Mouse (Mus musculus) E14TG2a.4 (cell line): ENCODE results near the gene 4931406C07Rik.

Source experiments
- H3K27me3 ChIP-seq: 2 replicates; pipeline ENCODE4 v1.6.1; 2014; ENCODE audit warnings: low read length, control low read depth; ENCODE audit not compliant: insufficient read depth
- H3K36me3 ChIP-seq: 2 replicates; pipeline ENCODE4 v1.6.1; 2014; ENCODE audit warnings: low read length, control low read depth; ENCODE audit not compliant: insufficient read depth
- H3K4me1 ChIP-seq: replicated peaks from 2 replicates; pipeline ENCODE4 v1.6.1; 2014; ENCODE audit warnings: low read depth, low read length, control low read depth
- H3K4me3 ChIP-seq: replicated peaks from 2 replicates; pipeline ENCODE4 v1.5.1; 2014; ENCODE audit warnings: mild to moderate bottlenecking, low read length
- H3K9me3 ChIP-seq: 2 replicates; pipeline ENCODE4 v1.6.1; 2014; ENCODE audit warnings: low read length, control low read depth
- CTCF ChIP-seq: conservative IDR thresholded peaks from 2 replicates; pipeline ENCODE4 v1.5.1; 2014; ENCODE audit warnings: low read length
- NANOG ChIP-seq: IDR thresholded peaks from 2 replicates; pipeline ENCODE4 v1.6.1; 2014; ENCODE audit warnings: borderline replicate concordance, low read length, mixed read lengths
- POU5F1 ChIP-seq: IDR thresholded peaks from 2 replicates; pipeline ENCODE4 v1.6.1; 2014; ENCODE audit warnings: low read length, borderline replicate concordance

The 4931406C07Rik gene

DNA sequence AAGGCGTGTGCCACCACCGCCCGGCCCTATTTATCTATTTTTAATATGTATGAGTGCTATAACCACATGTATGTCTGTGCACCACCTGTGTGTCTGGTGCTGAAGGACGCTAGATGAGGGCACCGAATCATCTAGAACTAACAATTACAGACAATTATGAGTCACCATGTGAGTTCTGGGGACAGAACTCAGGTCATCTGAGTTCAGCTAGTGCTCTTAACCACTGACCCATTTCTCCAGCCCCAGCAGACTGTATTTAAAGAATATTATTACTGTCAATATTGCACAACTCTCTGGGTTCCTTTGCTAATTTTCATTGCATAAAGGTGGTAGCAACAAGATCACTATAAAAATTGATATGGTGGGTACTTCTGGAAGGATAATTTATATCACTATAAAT lies 6.2 kb downstream of the 4931406C07Rik start:
- Histone ChIP-seq H3K9me3 (no peaks in the 10 kb centered on the region), H3K36me3 (no peaks in the 10 kb centered on the region), H3K4me3 (no peak overlapping the region), H3K27me3 (no peaks in the 10 kb centered on the region), H3K4me1 (peaks cover 15% of the 10 kb centered on the region)
- TF ChIP-seq CTCF, result no peak
- no peak for TF ChIP-seq POU5F1
- no peak for TF ChIP-seq NANOG

DNA sequence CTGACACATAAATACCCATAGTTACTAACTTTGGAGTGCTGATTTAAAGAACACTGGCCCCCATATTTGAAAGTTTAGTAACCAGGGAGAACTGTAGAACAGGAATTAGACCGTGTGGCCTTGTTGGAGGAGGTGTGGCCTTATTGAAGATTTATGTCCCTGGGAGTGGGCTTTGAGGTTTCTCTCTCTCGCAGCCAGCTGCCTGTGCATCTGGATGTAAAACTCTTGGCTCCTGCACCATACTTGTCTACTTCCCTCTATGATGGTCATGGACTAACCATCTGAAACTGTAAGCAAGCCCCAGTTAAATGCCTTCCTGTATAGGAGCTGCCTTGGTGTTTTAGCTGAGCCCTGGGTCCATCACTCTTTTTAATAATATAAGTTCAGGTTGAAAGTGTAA lies 7.8 kb downstream of the 4931406C07Rik start:
- H3K36me3 ChIP-seq, result no peaks in the 10 kb centered on the region
- H3K9me3 ChIP-seq, result no peaks in the 10 kb centered on the region
- H3K4me3 ChIP-seq, result no peak overlapping the region
- no peaks in the 10 kb centered on the region for H3K27me3 ChIP-seq
- peaks cover 7% of the 10 kb centered on the region for H3K4me1 ChIP-seq
- TF ChIP-seq CTCF, result no peak
- no peak for TF ChIP-seq POU5F1
- no peak for TF ChIP-seq NANOG

DNA sequence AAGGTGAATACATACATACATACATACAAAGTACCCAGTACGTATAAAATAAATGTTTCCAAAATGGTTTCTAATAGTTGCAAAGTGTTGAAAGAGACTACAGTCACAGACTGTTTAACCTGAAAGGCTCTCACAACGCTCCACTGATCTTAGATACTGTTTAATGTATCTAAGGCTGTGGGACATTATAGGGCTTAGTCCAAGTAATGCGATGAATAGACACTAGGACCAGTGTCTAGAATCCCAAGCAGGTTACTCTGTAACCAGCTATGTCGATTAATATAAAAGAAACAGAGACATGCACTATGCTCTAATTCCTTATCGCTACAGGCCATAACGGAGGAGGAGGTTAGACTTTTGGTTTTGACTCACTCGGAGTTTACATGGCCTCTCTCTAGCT lies 9.1 kb downstream of the 4931406C07Rik start:
- Histone ChIP-seq H3K27me3 (no peaks in the 10 kb centered on the region), H3K4me3 (no peak overlapping the region), H3K4me1 (no peaks in the 10 kb centered on the region), H3K36me3 (no peaks in the 10 kb centered on the region), H3K9me3 (no peaks in the 10 kb centered on the region)
- TF ChIP-seq POU5F1 (no peak), NANOG (no peak), CTCF (no peak)

DNA sequence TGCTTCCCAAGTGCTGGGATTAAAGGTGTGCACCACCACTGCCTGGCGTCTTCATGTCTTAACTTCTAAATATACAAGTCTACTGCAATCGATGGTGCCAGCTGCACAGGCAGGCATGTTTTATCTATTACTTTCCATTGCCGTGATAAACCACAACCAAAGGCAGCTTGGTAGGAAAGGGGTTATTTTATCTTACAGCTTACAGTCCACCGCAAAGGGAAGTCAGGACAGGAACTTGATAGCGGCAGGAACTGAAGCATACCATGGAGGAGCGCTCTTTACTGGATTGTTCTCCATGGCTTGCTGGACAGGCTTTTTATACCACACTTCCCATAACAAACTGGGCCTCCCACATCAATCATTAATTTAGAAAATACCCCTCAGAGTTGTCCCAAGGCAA lies 17.0 kb downstream of the 4931406C07Rik start:
- Histone ChIP-seq H3K9me3 (no peaks in the 10 kb centered on the region), H3K4me3 (no peak overlapping the region), H3K36me3 (peaks cover 5% of the 10 kb centered on the region; the same call in 1 of the 2 replicates), H3K27me3 (no peaks in the 10 kb centered on the region), H3K4me1 (peaks cover 13% of the 10 kb centered on the region)
- TF ChIP-seq NANOG, result no peak
- no peak for TF ChIP-seq CTCF
- no peak for TF ChIP-seq POU5F1

DNA sequence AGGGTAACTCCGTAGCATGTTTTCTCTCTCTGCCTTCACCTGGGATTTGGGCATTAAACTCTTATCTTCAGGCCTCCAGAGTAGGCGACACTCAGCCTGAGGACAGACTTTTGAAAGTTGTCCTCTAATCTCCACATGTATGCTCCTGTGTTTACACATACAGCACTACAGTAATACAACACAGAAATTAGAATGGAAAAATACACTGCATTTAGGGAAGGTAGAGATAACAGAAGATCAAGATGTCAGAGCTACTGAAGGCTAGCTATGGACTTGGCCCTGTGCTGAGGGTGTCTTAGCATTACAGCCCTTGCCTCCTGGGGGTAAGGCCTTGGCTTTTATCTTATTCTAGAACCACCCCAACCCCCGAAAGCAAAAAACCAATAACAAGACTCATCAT lies 17.8 kb downstream of the 4931406C07Rik start:
- H3K4me1 ChIP-seq, result peaks cover 13% of the 10 kb centered on the region
- TF ChIP-seq CTCF (no peak), POU5F1 (no peak), NANOG (no peak)
- H3K36me3 ChIP-seq, result peaks cover 5% of the 10 kb centered on the region; the same call in 1 of the 2 replicates
- H3K4me3 ChIP-seq, result no peak overlapping the region
- H3K27me3 ChIP-seq, result no peaks in the 10 kb centered on the region
- no peaks in the 10 kb centered on the region for H3K9me3 ChIP-seq

DNA sequence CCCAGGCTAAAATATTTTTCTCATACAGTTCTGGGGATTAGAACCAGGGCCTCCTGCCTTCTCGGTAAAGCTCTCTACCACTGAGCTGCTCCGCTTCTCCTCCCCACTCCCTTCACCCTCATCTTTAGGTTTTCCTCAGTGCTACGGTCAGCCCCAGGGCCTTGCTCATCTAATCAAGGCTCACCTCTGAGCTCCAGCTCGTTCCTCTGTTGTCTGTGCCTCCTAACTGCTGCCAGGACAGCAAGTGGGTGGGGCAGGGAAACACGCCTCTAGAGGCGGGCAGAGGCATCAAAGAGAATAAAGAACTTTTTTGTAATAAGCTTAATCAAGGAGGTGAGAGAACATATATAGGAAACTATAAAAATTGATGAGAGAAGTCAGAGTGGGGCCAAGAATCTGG lies 18.4 kb downstream of the 4931406C07Rik start:
- Histone ChIP-seq H3K27me3 (no peaks in the 10 kb centered on the region), H3K9me3 (no peaks in the 10 kb centered on the region), H3K4me1 (peaks cover 13% of the 10 kb centered on the region), H3K36me3 (peaks cover 5% of the 10 kb centered on the region; the same call in 1 of the 2 replicates), H3K4me3 (no peak overlapping the region)
- TF ChIP-seq POU5F1, result no peak
- TF ChIP-seq NANOG, result no peak
- no peak for TF ChIP-seq CTCF

DNA sequence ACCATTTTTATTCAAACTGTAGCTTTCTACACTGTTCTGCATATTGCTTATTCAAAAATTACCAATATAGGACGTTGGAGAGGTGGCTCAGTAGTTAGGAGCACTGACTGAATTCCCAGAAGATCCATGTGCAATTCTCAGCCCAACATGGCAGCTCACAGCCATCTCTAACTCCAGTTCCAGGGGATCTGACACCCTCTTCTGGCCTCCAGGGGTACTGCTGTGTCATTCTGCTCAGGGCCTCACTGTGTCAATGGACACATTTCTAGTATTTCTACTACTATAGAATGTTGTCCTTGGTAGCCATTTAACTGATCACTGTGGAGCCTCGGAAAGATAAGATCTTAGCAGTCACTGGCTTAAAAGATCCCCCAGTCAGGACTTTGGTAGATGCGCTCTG lies 20.8 kb downstream of the 4931406C07Rik start:
- Histone ChIP-seq H3K36me3 (peaks cover 3% of the 10 kb centered on the region; the same call in 1 of the 2 replicates), H3K4me3 (no peak overlapping the region), H3K4me1 (peaks cover 24% of the 10 kb centered on the region), H3K27me3 (no peaks in the 10 kb centered on the region), H3K9me3 (no peaks in the 10 kb centered on the region)
- TF ChIP-seq CTCF (peak; percentile 86), NANOG (no peak), POU5F1 (no peak)

DNA sequence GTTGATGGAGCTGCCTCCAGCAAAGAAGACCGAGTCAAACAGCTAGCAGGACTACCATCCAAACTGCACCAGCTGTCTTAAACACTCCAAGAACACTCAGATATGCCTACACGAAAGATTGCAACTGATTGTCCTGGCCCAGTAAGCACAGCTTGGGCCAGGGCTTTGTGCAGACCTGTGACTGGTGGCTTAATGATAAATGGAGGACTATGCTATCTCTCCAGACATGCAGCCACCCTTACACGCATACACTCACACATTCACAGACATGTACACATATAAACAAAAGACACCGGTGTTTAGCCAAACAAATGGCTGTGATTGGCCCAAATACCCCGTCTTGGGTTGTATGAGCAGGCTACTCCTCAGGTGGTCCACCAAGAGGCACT lies 25.8 kb downstream of the 4931406C07Rik start:
- Histone ChIP-seq H3K4me1 (peaks cover 44% of the 10 kb centered on the region), H3K9me3 (no peaks in the 10 kb centered on the region), H3K27me3 (no peaks in the 10 kb centered on the region), H3K36me3 (peaks cover 23% of the 10 kb centered on the region), H3K4me3 (peak overlapping the region; percentile 97)
- TF ChIP-seq POU5F1 (no peak), CTCF (no peak), NANOG (no peak)

DNA sequence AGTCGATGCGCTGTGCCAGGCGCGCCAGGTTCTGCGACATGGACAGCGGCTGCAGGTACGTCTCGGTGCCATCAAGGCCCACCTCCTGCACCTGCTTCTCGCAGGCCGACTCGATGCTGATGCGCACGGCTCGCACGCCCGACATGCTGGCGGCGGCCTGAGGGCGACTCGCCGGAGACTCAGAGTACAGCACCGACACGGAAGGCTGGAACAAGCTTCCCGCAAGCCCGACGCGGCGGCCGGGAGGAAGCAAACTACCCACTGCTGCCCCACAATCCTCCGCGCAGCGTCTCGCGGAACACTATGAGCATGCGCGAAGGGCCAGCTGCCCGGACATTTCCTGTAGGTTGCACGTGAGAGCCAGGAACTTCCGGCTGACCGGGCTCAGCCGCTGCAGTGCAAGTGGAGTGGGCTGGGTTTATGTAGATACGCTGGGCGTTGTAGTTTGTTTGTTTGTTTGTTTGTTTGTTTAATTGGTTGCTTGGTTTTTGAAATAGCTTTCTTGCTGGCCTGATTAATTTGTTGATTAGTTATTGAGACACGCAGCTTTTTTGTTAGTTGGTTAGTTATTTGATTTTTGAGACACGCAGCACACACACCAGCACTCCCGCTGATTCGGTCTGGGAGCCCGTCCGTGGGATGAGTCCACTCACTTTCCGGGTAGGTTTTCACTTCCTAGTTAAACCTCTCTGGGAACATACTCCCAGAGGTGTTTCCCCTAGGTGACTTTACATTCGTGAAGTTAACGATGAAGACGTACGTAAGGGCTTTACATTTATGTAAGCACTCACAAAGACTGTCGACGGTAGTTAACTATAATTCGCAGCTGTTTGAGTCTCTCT lies 26.4 kb downstream of the 4931406C07Rik start, which contains the start of gene Med17:
Gene Med17, minus strand, starts transcription at position 283 of the 842 bp plus-strand sequence.
- Histone ChIP-seq H3K9me3 (no peaks in the 10 kb centered on the region), H3K36me3 (peaks cover 29% of the 10 kb centered on the region), H3K27me3 (no peaks in the 10 kb centered on the region), H3K4me1 (peaks cover 45% of the 10 kb centered on the region), H3K4me3 (peak within 1 kb of the TSS; percentile 97)
- TF ChIP-seq NANOG, result no peak
- no peak for TF ChIP-seq CTCF
- TF ChIP-seq POU5F1, result no peak
